Mouse (Mus musculus) T-helper 1 cell (primary cell): ENCODE measurements around the gene Tnni3.
"Not testable (repeated sequence)": the region's sequence is repeated elsewhere in the genome, so short reads cannot be mapped to it uniquely, and the experiment has no call there.

Experiments
- in situ Hi-C: fragments of 300-600 bp; cut with MboI, MseI; formaldehyde crosslinking; loops from one replicate; pipeline ENCODE4 v1.15.1; 2025; ENCODE audit warnings: high pct_unique_total_duplicates

Tnni3 gene

DNA sequence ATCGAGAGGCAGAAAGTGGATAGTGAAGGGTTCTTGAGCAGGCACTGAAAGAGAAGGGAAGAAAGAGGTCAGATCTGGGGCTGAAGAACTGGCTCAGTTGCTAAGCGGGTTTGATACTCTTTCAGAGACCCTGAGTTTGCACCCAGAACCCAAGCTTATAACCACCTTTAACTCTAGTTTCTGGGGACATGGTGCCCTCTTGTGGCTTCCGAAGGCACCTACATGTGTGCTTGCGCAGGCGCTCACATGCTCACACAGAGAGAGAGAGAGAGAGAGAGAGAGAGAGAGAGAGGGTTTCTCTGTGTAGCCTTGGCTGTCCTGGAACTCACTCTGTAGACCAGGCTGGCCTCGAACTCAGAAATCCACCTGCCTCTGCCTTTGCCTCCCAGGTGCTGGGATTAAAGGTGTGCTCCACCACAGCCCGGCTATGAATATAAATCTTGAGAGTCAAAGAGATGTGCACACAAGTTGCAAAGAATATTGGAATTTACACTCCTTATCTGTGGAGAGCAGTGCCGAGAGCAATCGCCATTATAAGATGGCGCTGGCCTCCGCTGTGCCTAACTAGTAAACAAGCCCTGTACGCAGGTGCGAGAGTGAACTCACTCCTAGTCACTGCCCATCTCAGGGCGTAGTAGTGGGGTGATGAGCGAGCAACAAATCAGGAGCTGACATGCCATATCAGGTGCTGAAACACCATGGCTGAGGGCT, at the start of gene Tnni3:
Gene Tnni3 (minus strand): TSS at position 18 of the 711 bp plus-strand sequence.
- in situ Hi-C loops, result loop anchor here (5.0 kb wide), 2 partner anchors 92 to 377 kb away; no protein-coding TSS in a partner anchor

DNA sequence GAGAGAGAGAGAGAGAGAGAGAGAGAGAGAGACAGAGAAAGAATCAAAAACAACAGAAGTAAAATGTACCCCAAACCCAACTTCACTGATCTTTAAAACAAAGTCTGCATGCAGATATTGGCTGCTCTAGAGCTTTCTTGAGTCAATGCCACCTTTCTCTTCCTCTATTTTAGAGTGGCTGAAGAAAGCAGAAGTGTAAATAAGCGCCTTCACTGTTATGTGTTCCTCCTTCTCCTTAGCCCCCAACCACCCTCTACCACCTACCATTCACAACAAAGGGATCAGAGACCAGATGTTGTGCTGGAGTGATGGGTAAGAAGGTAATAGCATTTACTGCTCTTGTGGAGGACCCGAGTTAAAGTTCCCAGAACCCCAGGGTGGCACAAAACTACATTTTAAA, 48.3 kb upstream of the Tnni3 start:
- in situ Hi-C loops, result not testable (repeated sequence)

DNA sequence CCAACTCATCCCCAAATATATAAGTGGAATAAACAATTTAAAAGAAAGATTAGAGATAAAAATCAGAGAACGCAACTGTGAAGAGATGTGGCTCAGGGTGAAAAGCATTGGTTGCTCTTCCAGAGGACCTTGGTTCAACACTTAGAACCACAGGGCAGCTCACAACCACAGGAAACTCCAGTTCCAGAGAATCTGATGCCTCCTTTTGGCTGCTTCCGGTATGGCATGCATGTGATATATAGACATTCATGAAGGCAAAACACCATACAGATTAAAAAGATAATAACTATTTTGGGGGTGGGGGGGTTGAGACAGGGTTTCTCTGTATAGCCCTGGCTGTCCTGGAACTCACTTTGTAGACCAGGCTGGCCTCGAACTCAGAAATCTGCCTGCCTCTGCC, 38.6 kb upstream of the Tnni3 start:
- in situ Hi-C loops, result loop anchor here (10.0 kb wide), 1 partner anchor 52 kb away; no protein-coding TSS in a partner anchor

DNA sequence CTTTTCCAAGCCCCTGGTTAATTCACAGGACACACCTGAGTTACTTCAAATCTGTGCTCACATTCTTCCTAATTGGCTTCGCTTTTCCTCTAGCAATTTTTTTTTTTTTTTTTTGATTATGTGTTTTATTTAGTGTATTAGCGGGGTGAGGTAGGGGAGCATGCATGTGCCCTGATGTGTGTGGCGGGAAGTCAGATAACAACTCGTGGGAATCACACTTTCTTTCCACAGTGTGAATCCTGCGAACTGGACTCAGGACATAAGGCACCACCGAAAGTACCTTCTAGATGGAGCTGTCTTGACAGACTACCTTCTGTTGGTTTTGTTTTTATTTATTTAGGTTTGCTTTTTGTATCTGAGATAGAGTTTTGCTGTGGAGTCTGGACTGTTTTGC, 33.1 kb upstream of the Tnni3 start:
- in situ Hi-C loops, result no loop called here

DNA sequence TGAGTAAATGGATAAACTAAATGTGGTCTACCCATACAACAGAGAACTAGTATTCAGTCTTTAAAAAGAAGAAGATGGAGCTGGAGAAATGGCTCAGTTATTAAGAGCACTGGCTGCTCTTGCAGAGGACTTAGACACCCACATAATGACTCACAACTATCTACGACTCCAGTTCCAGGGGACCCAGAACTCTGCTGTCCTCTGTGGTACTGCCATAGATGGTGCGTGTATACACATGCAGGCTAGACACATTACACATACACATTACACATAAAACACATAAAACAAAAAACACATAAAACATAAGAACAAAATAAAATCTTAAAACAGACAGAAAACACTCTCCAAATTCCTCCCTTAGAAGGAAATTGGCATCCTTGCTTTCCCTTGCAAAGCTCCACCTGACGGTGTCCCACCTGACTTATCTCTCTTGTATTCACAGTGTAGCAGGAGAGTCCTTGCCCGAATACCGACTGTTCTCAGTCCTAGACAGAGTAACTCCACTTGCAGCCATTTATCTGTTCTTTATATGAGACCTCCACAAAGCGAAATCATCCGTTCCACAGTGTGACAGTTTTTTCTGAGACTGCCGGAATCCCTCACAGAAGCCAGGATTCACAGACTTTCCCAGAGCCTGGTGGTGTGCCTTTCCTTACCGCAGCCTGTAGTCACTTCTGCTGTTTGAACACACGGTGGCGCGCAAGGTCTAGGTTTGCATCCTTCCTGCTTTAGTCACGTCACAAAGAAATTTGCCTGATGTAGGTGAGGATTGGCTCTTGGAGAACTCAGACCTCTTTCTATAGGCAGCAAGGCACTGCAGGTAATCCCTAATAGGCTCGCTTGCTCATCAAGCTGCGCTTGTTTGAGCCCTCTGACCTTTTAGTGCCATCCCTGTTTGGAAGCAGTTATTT, 32.5 kb upstream of the Tnni3 start:
- in situ Hi-C loops, result no loop called here

DNA sequence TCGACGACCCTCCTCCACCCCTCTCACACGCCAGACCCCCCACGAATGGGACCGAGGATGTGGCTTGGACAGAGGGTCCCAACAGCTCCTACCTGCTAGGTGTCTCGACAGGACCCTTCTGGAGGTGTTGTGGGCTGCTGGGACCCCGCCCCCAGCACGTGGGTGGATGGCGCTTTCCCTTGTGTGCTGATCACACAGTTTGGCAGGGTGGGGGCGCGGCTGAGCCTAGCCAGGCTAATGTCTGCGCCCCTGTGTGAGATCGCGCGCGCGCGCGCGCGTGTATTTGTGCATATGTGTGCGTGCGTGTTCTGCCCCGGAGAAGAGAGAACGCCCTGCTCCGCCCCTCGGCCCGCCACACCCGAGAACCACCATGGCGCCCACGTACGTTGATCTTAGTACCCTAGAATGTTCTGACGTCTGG, 23.2 kb upstream of the Tnni3 start, which contains the start of gene Syt5:
Gene Syt5 (minus strand): TSS at position 321 of the 421 bp plus-strand sequence.
- in situ Hi-C loops, result no loop called here

DNA sequence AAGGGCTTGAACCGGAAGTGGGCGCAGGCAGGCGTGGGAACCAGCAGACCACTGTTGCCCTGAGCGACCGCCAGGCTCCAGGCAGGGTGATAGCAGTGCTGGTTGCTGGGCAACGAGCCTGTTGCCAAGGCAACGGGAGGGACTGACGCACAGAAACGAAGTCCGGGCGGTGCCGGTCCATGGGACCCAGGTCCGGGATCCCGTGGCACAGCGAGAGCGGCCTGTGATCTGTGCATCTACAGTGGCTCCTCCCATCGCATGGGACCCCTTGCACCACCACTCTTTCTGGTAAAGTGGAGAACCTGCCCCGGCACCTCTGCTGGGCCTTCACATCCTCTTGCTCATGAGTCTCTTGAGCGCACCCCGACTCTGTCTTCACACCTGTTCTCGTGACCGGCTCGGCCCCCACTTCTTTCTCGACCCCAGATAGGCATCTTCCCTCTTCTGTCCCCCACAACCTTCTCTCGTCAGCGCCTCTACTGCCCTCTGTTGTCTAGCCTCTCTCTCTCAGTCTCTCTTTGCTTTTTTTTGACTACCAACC, 22.6 kb upstream of the Tnni3 start:
- in situ Hi-C loops, result no loop called here

DNA sequence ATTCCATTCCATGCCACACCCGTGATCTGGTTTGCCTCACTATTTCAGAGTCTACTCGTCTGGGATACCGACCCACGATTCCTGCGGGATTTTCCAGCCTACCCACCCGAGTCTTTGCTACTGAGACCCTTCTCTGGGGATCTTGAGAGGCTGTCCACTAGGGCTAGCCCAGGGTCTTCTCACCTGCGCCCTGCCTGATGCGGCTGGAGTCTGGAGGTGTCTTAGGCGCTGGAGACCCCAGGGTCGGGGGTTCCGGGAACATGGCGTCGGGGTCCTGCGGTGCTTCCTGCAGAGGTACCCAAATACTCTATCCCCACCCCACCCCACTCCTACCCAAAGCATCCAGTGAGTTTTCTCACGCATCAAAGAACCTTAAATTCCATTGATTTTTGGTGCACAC, 22.0 kb upstream of the Tnni3 start:
- in situ Hi-C loops, result no loop called here

DNA sequence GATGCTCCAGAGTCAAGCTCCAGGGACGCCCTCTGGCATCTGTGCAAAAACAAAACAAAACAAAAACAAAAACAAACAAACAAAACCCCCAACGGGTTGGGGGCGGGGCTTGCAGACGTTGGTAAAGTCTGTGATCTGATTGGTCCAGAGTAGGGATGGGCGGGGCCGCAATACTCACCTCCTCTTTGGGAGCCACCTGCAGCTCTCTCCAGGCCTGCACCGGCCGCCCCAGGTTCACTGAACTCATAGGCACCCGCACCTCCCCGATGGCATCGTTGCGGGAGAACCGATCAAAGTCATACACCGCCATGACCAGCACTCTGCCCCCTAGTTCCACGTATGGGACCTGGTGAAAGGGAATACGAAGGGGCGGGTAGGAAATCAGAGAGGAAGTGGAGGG, 18.0 kb upstream of the Tnni3 start:
- in situ Hi-C loops, result no loop called here

DNA sequence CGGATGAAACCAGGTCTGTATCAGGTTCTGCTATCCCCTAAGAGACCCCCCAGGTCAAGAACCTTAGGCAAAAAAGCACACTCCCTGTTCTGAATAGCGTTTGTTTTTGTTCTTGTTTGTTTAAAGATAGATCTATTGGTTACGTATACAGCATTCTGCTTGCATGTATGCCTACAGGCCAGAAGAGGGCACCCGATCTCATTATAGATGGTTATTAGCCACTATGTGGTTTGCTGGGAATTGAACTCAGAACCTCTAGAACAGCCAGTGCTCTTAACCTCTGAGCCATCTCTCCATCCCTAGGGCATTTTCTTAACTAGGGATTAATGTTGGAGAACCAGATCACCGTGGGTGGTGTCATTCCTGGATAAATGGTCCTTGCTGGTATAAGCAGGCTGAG, 17.3 kb upstream of the Tnni3 start:
- in situ Hi-C loops, result no loop called here

DNA sequence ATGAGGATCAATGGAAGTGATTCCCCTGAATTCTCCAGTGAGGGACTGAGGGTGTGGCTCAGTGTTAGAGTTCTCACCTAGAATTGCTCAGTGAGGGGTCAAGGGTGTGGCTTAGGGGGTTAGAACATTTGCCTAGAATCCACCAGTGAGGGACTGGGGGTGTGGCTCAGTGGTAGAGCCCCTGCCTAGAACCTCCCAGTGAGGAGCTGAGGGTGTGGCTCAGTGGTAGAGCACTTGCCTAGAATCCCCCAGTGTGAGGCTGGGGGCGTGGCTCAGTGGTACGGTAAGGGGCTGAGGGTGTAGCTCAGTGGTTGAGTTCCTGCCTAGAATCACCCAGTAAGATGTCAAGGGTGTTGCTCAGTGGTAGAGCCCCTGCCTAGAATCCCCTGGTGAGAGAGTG, 15.0 kb upstream of the Tnni3 start:
- in situ Hi-C loops, result no loop called here

DNA sequence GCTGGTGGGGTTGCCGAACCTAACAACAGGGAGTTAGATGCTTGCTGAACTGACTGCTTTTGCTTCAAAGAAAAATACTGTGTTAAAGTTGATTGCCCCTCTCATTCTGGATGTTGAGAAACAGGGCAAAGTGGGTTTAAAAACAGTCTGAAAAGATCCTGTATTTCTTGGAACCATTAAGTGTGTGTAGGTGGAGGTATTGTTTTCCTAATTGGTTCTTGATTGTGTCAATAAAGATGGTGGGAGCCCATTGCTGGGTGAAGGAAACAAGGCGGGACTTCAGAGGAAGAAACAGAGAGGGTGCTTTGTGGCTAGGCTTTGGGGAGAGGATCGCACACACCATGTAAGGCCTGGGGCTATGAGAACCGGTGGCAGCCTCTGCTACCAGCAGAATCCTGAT, 13.2 kb upstream of the Tnni3 start:
- in situ Hi-C loops, result no loop called here

DNA sequence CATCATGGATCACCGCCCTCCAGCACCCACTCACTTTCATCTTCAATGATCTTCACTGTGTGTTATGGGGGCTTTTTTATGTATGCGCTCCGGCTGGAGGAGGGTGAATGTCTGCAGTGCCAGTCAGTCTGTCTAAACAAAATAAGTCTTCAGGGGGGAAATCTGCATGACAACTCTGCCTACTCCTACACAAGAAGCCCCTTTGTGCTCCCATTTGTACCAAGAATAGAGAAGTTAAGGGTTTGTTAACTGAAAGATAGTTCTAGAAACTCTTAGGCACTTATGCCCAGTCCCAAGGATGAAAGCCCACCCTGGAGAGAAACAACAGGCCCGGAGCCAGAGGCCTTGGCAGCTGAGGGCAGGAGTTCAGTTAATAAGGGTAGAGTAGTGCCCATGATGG, 12.3 kb upstream of the Tnni3 start:
- in situ Hi-C loops, result no loop called here

DNA sequence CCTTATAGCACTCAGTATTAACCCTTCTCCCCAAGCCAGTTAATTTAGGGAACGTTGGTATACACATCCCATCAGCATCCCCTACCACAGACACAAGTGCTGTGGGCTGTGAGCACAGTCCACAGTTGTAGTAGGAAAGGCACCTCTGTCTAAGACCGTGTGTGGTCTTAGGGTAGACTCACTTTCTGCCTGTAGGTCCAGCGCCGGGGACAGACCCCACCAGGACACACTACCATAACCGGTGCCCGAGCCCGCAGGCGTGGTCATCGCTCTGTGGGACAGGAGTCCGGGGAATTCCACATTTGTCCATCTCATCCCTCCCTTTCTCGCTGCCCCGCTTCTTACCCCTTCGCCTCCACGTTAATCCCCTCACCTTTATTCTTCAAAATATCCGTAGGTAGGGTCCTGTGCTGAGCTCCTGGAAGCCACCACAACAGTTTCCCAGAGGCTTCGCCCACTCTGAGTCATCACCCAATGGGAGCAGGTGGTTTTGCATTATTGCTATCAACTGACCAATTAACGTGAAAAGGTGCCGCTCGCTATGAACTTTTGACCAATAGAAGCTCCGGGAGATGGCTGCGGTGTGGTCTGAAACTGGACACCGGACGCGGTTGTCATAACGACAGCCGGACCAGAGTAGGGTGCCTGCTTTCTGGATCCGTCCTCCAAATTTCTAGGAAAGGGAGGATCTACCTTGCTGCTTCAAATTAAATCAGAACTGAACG, 8.1 kb upstream of the Tnni3 start, which contains the start of gene Dnaaf3:
Gene Dnaaf3 (minus strand): TSS at position 449 of the 725 bp plus-strand sequence.
- in situ Hi-C loops, result no loop called here

DNA sequence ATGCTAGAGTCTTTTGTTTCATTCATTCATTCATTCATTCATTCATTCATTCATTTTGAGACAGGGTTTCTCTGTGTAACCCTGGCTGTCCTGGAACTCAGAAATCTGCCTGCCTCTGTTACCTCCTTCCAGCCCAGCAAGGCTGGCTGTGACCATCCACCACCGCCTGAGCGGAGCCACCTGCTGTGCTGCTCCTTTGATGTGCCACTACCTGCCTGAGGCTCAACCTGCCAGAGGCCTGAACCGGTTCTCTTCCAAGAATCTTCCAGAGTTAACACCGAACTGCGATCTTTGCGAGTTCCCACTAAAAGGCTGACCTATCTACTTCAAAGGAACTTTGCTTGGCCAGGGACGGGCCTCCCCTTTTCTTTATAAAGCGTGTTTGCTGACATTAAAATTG, 6.1 kb upstream of the Tnni3 start:
- in situ Hi-C loops, result not testable (repeated sequence)

DNA sequence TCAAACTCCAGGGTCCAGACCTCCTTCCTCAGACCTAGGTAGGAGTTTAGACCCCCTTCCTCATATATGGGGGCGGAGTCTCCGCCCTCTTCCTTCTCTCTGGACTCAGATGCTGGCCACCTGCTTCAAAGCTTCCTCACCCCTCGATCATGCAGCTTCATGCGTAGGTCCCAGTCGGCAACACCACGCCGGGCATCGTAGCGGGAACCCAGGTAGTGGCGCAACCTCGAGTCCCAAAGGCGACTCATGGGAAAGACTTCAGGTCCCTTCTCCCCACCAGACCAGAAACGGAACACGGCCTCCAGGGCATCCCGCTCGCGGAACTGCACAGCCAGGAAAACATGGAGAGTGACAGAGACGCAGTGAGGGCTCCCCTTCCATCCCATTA, 3.3 kb upstream of the Tnni3 start:
- in situ Hi-C loops, result no loop called here

DNA sequence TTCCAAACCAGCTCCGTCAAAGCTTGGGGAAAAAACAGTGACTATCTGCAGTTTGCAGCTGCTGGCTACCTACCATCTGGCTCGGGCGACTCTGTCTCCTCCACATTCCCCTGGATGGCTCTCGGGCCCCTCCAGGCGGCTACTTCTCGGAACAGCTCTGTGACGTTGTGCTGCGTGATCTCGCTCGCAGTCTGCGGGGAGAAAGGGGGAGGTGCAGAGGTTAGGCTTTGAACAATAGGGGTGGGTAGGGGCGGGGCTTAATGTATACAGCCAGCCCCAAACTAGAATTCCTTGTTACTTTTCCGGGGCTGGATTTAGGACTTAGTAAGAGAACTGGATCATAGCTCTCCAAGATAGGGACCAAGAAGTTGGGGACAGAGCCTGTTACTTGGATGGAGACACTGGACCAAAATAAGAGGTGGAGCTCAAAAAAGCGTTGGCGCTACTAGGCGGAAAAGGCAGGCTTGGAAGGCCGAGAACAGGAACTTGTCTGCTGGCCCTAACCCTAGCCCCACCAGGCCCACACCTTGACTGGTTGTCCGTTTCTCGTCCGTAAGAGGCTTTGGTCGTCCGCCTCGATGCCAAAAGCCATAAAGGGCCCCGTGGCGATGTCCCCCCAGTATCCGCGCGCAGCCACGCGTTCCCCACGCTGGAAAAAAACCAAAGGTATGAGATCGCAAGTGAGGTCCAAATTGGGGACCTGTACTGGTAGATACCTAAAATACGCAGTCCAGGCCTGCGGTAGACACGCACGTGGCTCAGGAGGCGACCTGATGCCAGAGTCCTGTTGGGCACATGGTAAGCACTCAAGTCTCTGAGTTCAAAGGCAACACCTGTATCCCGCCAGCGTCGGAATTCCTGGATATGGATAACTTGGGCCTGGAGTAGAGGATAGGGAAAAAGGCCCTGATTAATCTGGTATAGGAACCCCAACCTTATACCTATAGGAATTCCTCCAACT, 2.6 kb upstream of the Tnni3 start:
- in situ Hi-C loops, result no loop called here

DNA sequence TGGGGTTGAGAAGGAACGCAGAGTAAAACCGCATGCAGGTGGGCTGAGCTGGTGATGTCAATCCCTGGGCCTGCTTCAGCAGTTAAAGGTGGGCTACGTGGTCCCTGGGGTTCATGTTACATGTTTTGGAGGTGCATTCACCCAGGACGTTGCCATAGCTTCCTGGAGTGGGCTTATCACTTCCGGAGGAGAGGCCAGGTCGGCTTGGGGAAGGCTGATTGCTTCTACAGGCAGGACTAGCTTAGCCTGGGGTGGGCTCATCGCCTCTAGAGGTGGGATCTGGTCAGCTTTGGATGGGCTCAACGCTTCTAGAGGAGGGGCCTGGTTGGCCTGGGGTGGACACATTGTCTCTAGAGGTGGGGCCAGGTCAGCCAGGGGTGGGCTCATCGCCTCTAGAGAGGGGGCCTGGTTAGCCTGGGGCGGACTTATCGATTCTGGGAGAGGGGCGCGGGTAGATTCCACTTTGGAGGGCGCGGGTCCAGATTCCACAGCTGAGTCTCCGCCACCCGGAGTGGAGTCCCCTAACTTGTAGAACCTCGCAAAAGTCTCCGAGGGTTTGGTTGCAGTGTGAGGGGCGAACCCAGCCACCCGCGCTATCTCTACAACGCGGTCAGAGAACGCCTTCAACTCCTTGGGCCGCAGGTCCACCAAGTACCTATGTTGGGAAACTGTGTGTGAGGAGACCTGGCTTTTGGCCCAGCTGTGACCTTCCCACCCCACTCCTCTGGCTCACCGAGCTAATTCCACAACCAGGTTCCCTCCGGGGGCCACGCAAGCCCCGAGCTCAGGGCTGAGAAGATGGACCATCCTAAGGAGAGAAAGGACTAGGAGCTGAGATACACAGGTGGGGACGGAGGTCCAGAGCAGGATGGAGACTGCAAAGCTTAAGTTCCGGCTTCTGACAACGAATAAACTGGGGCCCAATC, 561 bp downstream of the Tnni3 start:
- in situ Hi-C loops, result loop anchor here (5.0 kb wide), 2 partner anchors 91 to 376 kb away; no protein-coding TSS in a partner anchor

DNA sequence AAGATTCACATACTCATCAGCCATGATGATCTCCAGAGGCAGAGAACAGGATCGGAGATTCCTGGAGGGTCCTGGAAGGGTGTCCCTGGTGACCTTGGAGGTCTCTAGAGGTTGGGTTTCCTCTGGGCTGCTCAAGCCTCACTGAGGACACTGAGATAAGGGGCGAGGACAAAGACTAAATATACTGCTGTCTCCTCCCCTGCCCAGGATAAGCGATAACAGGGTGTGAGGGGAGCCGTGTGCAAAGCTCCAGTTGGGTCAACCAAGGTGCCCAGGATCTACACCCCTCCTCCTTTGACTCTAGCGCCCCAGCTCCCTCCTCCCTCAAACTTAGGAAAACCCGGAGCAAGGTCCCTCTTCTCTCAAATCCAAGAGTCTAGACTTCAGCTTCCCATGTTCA, 1.7 kb downstream of the Tnni3 start:
- in situ Hi-C loops, result loop anchor here (5.0 kb wide), 2 partner anchors 90 to 375 kb away; no protein-coding TSS in a partner anchor
